Mouse (Mus musculus) frontal cortex, postnatal 25 days (tissue): ENCODE measurements at regions not wholly inside any gene's neighbourhood (a gene's known extent, or its start where the extent isn't known, plus 50 kb on each side); places are given as distances from the start of the nearest gene placed in this dataset.

Experiments
- DNase-seq, 2 experiments: peaks; one replicate each; pipeline ENCODE4 v3.0.0; 2022; ENCODE audit warnings: low spot score in 2 of 2

DNA sequence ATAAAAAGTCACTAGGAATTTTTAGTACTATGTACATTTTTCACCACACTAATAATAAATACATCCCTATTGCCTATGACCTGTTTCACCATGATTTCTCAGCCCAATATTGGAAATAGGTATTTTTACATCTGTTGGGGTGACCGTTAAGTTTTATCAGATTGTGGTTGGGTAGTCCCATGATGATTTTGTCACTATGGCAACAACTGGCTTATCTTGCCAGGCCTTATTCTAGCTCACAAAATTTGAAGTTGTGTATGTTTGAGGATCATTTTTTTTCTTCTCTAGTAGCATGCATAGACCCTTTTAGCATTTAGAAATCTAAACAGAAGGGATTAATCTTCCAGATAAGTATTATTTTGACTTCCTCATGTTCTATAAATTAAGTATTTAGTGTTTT is 1211.1 kb upstream of the Pcdh17 start:
- DNase-seq = no peak

DNA sequence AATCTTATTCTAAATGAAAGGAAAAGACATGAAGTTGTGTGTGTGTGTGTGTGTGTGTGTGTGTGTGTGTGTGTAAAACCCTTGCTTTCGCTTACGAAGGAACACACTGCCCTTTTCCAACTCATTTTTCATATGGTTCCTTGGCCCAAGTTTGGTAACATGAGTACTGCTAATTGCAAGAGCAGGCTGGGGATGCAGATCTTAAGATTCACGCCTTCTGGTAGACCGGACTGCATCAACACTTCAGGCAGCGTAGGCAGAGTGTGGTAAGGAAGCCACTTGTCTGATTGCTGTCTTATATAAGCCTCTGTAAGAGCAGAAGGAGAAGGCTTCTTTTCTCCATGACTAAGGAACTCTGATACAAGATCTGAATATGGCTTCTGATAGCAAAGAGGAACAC is 1196.5 kb upstream of the Pcdh17 start:
- DNase-seq = peak; percentile 13 to 17

DNA sequence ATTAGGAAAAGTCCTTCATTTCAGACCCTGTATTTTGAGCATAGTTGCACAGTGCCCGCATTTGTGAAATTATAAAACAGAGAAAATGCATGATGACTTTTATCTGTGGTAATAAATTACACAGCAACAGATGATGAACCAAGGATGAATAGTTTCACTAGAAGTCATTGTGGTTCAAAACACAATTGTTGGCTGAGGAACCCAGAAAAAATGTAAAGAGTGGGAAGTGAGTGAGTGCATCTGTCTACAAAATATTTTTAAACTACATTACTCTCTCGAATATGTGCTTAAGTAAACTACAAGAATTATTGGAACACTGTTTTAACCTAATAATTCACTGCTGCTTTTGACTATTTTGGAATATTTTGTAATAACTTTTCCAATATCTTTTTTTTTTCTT is 1196.0 kb upstream of the Pcdh17 start:
- DNase-seq = no peak

DNA sequence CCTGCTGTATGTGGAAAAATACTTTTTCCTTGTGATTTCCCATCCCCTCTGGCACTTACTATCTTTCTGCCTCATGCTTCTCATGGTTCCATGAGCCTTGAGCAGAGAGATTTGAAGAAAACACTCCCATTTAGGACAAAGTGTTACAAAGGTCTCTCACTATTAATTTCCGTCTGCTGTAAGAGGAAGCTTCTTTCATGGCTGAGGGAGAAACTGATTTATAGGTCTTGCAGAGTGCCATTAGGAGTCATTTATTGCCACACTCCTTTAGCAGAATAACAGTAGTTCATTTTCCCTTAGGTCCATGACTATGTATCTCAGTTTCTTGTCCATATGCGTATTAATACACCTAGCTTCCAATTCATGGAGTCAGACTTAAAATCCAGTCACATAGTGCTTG is 1190.4 kb upstream of the Pcdh17 start:
- no peak for DNase-seq

DNA sequence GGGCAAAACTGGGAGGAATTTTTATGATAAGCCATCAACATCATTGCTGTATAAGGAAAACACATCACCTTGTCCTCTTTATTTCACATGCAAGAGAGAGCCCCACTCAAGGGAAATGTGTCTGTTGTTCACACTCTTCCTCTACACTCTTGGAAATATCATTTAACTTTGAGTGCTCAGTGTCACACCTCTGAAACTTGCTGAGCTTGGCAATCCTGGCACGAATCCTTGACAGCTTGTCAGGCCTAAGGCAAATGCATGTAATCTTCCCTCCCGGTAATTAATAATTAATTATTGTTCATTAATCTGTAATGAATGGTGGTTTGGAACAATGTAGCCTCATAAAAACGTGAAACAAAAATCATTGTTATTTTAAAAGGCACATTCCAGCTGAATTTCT is 1140.8 kb upstream of the Pcdh17 start:
- DNase-seq = no peak

- DNase-seq = no peak
These were observed 1122.6 kb upstream of the Pcdh17 start for GRCm38 (mm10) chr14:83320773-83321172.

DNA sequence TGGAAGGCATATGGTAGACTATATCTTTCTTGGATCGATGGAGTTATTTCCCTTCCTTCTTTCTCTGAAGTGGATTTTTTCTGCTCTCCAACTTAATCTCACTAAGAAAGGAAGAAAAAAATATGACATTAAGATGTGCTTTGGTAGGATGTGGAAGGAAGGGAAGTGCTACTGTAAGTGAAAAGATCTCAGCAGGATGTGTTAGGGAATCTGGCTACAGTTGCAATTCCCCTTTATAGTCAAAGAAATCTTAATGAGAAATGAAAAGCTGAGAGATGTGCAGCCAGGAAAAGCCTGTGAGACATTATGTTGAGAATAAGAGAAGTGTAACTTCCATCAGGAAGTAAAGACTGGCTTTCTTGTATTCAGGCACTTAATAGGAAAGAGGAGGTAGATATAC is 1080.2 kb upstream of the Pcdh17 start:
- no peak for DNase-seq
